Mouse (Mus musculus) mesoderm, embryonic 11.5 days (tissue): ENCODE data around the gene Mrto4.
A peak's percentile ranks its signal among the peaks of the same experiment; 100 is the strongest.

Experiments used
- DNase-seq: peaks from one replicate; pipeline ENCODE4 v3.0.0-alpha.2; 2012; ENCODE audit warnings: low read depth, low spot score

The Mrto4 gene

GRCm38 (mm10) chr4:139340835-139341234, 11.5 kb downstream of the Mrto4 start:
- DNase-seq = no peak

GRCm38 (mm10) chr4:139338145-139338544, 14.2 kb downstream of the Mrto4 start:
- DNase-seq = no peak

GRCm38 (mm10) chr4:139336822-139337483, 15.4 kb downstream of the Mrto4 start:
- DNase-seq = peak; percentile 85

- no peak for DNase-seq
These were observed 16.9 kb downstream of the Mrto4 start for GRCm38 (mm10) chr4:139335507-139335906.

- no peak for DNase-seq
These were observed 17.6 kb downstream of the Mrto4 start for GRCm38 (mm10) chr4:139334631-139335295.

- DNase-seq = peak; percentile 82
These were observed 21.8 kb downstream of the Mrto4 start for GRCm38 (mm10) chr4:139330605-139331004.

- no peak for DNase-seq
These were observed 32.6 kb downstream of the Mrto4 start for GRCm38 (mm10) chr4:139319740-139320139.

- no peak for DNase-seq
These were observed 33.9 kb downstream of the Mrto4 start for GRCm38 (mm10) chr4:139318449-139318848.

GRCm38 (mm10) chr4:139312632-139313031, 39.7 kb downstream of the Mrto4 start:
- peak; percentile 31 for DNase-seq

- DNase-seq = no peak
These were observed 40.7 kb downstream of the Mrto4 start for GRCm38 (mm10) chr4:139311707-139312106.

GRCm38 (mm10) chr4:139310899-139311701, 41.3 kb downstream of the Mrto4 start:
- peak; percentile 14 for DNase-seq

GRCm38 (mm10) chr4:139310171-139310898, 42.0 kb downstream of the Mrto4 start, which contains the start of the genes Pqlc2 and Akr7a5:
Gene Pqlc2, minus strand, starts transcription at chr4:139310708.
Gene Akr7a5, plus strand, starts transcription at chr4:139310744.
- peak; percentile 97 for DNase-seq

- DNase-seq = no peak
These were observed 42.7 kb downstream of the Mrto4 start for GRCm38 (mm10) chr4:139309651-139310050.

- DNase-seq = no peak
These were observed 44.5 kb downstream of the Mrto4 start for GRCm38 (mm10) chr4:139307916-139308315.

- DNase-seq = no peak
These were observed 46.9 kb downstream of the Mrto4 start for GRCm38 (mm10) chr4:139305521-139305920.

- no peak for DNase-seq
These were observed 50.1 kb downstream of the Mrto4 start for GRCm38 (mm10) chr4:139302241-139302640.

GRCm38 (mm10) chr4:139301780-139302179, 50.6 kb downstream of the Mrto4 start:
- DNase-seq = no peak

GRCm38 (mm10) chr4:139298671-139299366, 53.6 kb downstream of the Mrto4 start:
- no peak for DNase-seq

GRCm38 (mm10) chr4:139297566-139297965, 54.8 kb downstream of the Mrto4 start:
- no peak for DNase-seq
